7 mouse cellular contexts compared by ENCODE assay signal in genomic region chr17:6782033-6782526, GRCm38 (mm10). TPM values are rescaled to one million over a fixed set of nuclear protein-coding genes. Genes with fewer than 3 reads are reported as not detected.
A peak's percentile ranks its signal among the peaks of the same experiment; 100 is the strongest.
DNase-seq lines count a peak whose midpoint lies in the region; ATAC-seq and TF ChIP-seq lines count a peak whose summit lies in the region.

No protein-coding gene starts in this region.

- H3K4me1 ChIP-seq in MEL (ENCODE audit: control insufficient read depth in 1 of 2, insufficient read depth in 2 of 2, low read length in 2 of 2): peaks cover 7% of the 10 kb centered on the region in 2 experiments; a peak in 3 of 4 replicates
- peaks cover 2% of the 10 kb centered on the region; the same call in 1 of the 2 replicates for H3K4me1 ChIP-seq in brown adipose tissue, adult 24 weeks (ENCODE audit: control insufficient read depth, insufficient read depth, insufficient read length, low read length)
- peaks cover 14% of the 10 kb centered on the region for H3K4me1 ChIP-seq in heart, embryonic 11.5 days (ENCODE audit: control insufficient read depth, insufficient read depth, low read length)
- H3K4me1 ChIP-seq in kidney, embryonic 16.5 days (ENCODE audit: insufficient read depth, low read length): peaks cover 42% of the 10 kb centered on the region
- H3K4me1 ChIP-seq in spleen, adult 2 months (ENCODE audit: control insufficient read depth, insufficient read depth, insufficient read length): peaks cover 17% of the 10 kb centered on the region; the same call in 1 of the 2 replicates

- peak; percentile 11; the same call in 1 of the 2 replicates for ATAC-seq in heart, embryonic 11.5 days (replicated peaks; ENCODE audit: insufficient number of reproducible peaks, low FRiP score, low TSS enrichment)
- no peak for ATAC-seq in kidney, embryonic 16.5 days (ENCODE audit: low FRiP score, low TSS enrichment)

- peak overlapping the region; percentile 90 to 99 for H3K4me3 ChIP-seq in MEL (ENCODE audit: control insufficient read depth in 1 of 2, insufficient read depth in 1 of 2, low read depth in 2 of 2, low read length in 2 of 2)
- H3K4me3 ChIP-seq in brown adipose tissue, adult 24 weeks (ENCODE audit: insufficient read depth, low read depth, low read length): peak overlapping the region; percentile 98
- peak overlapping the region; percentile 91 for H3K4me3 ChIP-seq in heart, embryonic 11.5 days (ENCODE audit: low read depth, low read length)
- H3K4me3 ChIP-seq in kidney, embryonic 16.5 days (ENCODE audit: low read length): peak overlapping the region; percentile 93
- peak overlapping the region; percentile 95 for H3K4me3 ChIP-seq in spleen, adult 2 months (ENCODE audit: extremely low read depth, insufficient read depth, insufficient read length)

- peak overlapping the region; percentile 66 for H3K27ac ChIP-seq in MEL (ENCODE audit: control insufficient read depth, low read depth, low read length)
- H3K27ac ChIP-seq in brown adipose tissue, adult 24 weeks (replicated peaks; ENCODE audit: low read depth, low read length): no peak overlapping the region
- peak overlapping the region; percentile 82 for H3K27ac ChIP-seq in heart, embryonic 11.5 days (ENCODE audit: low read depth, low read length)
- peak overlapping the region; percentile 97 for H3K27ac ChIP-seq in kidney, embryonic 16.5 days (ENCODE audit: low read length)
- peak overlapping the region; percentile 98 for H3K27ac ChIP-seq in spleen, adult 2 months (ENCODE audit: insufficient read depth, low read length)

- TF ChIP-seq CTCF in MEL (IDR thresholded peaks at IDR 0.05 in 2 of 3, conservative IDR thresholded peaks at IDR 0.05 in 1 of 3; ENCODE audit: control insufficient read depth in 1 of 3, insufficient read depth in 1 of 3, low read depth in 2 of 3, low read length in 3 of 3, poor library complexity in 1 of 3, severe bottlenecking in 1 of 3): no peak
- no peak for TF ChIP-seq CTCF in spleen, adult 2 months (IDR thresholded peaks at IDR 0.05; ENCODE audit: extremely low read depth, insufficient read depth, insufficient read length, insufficient replicate concordance)

- peaks cover 40% of the 10 kb centered on the region for H3K79me2 ChIP-seq in MEL (ENCODE audit: control insufficient read depth, insufficient read depth, low read length, poor library complexity)

- WGBS in heart, embryonic 11.5 days (ENCODE audit: insufficient replicate concordance): under 1% methylated on average over 21 of the region's 21 CpGs
- under 1% methylated on average over 21 of the region's 21 CpGs for WGBS in kidney, embryonic 16.5 days
- WGBS in spleen, adult 2 months: under 1% methylated on average over 21 of the region's 21 CpGs

- no peaks in the 10 kb centered on the region for H3K27me3 ChIP-seq in MEL (ENCODE audit: control insufficient read depth in 1 of 2, insufficient read depth in 2 of 2, low read length in 2 of 2)
- no peaks in the 10 kb centered on the region for H3K27me3 ChIP-seq in heart, embryonic 11.5 days (ENCODE audit: control insufficient read depth, insufficient read depth, low read length)
- 0 out of 2 replicates have a peak, but pooled peaks cover 5% of the 10 kb centered on the region for H3K27me3 ChIP-seq in kidney, embryonic 16.5 days (ENCODE audit: insufficient read depth, low read length)
- H3K27me3 ChIP-seq in spleen, adult 2 months (ENCODE audit: control insufficient read depth, insufficient read depth, low read length): no peaks in the 10 kb centered on the region

- no peak for TF ChIP-seq POLR2A in MEL (IDR thresholded peaks at IDR 0.05; ENCODE audit: control insufficient read depth in 1 of 2, insufficient read depth in 1 of 2, low read depth in 1 of 2, low read length in 2 of 2, poor library complexity in 1 of 2)
- no peak for TF ChIP-seq POLR2A in spleen, adult 2 months (IDR thresholded peaks at IDR 0.05; ENCODE audit: low read depth, low read length)

- TF ChIP-seq RAD21 in MEL (IDR thresholded peaks at IDR 0.05; ENCODE audit: low read depth, low read length): no peak; the same call in 1 of the 2 replicates

- H3K36me3 ChIP-seq in MEL (ENCODE audit: control insufficient read depth in 1 of 2, insufficient read depth in 2 of 2, low read length in 2 of 2): peaks cover 0 to 16% of the 10 kb centered on the region in 2 experiments; a peak in 2 of 4 replicates
- H3K36me3 ChIP-seq in heart, embryonic 11.5 days (ENCODE audit: control insufficient read depth, insufficient read depth, low read length): no peaks in the 10 kb centered on the region
- no peaks in the 10 kb centered on the region for H3K36me3 ChIP-seq in kidney, embryonic 16.5 days (ENCODE audit: insufficient read depth, low read length)
- no peaks in the 10 kb centered on the region for H3K36me3 ChIP-seq in spleen, adult 2 months (ENCODE audit: control insufficient read depth, insufficient read depth, low read length)

- no peak for TF ChIP-seq EP300 in MEL (IDR thresholded peaks at IDR 0.05; ENCODE audit: low read depth in 1 of 2, low read length in 2 of 2)

- H3K9me3 ChIP-seq in MEL (replicated peaks; ENCODE audit: insufficient read depth, low read length): no peaks in the 10 kb centered on the region
- no peaks in the 10 kb centered on the region for H3K9me3 ChIP-seq in heart, embryonic 11.5 days (replicated peaks; ENCODE audit: control insufficient read depth, low read length)
- H3K9me3 ChIP-seq in kidney, embryonic 16.5 days (ENCODE audit: low read length): no peaks in the 10 kb centered on the region

- peak overlapping the region; percentile 76 for H3K9ac ChIP-seq in MEL (ENCODE audit: control insufficient read depth, low read depth, low read length, poor library complexity, severe bottlenecking)
- H3K9ac ChIP-seq in heart, embryonic 11.5 days (ENCODE audit: low read depth, low read length): peak overlapping the region; percentile 95
- H3K9ac ChIP-seq in kidney, embryonic 16.5 days (replicated peaks; ENCODE audit: low read length): peak overlapping the region; percentile 91

- H3K4me2 ChIP-seq in heart, embryonic 11.5 days: peak overlapping the region; percentile 81
- peak overlapping the region; percentile 82 for H3K4me2 ChIP-seq in kidney, embryonic 16.5 days (replicated peaks; ENCODE audit: low read depth, low read length)

- DNase-seq in MEL (ENCODE audit: low read depth, low spot score): peak; percentile 80
- peak; percentile 55 for DNase-seq in lung, postnatal 36 days
- peak in 1 of 2 experiments; percentile 51 for DNase-seq in spleen, adult 2 months (ENCODE audit: low read depth in 1 of 2, low spot score in 2 of 2)
- DNase-seq in right cerebral cortex, postnatal 36 days (ENCODE audit: low spot score in 2 of 2): no peak

TF ChIP-seq in MEL, 35 proteins besides CTCF, POLR2A, EP300 and RAD21 (continues in another document):
- TF ChIP-seq BHLHE40 (IDR thresholded peaks at IDR 0.05; ENCODE audit: borderline replicate concordance, low read depth, low read length): no peak
- TF ChIP-seq MYC (IDR thresholded peaks at IDR 0.05; ENCODE audit: low read depth, low read length): 0 out of 2 replicates have a peak, but pooled peaks have one; percentile 34
- no peak for TF ChIP-seq MAFK (IDR thresholded peaks at IDR 0.05; ENCODE audit: borderline replicate concordance, low read depth, low read length)
- no peak for TF ChIP-seq SIN3A (IDR thresholded peaks at IDR 0.05; ENCODE audit: low read length)
- peak; percentile 53; the same call in 1 of the 2 replicates for TF ChIP-seq GATA1 (IDR thresholded peaks at IDR 0.05; ENCODE audit: low read depth, low read length)
- no peak for TF ChIP-seq JUND (IDR thresholded peaks at IDR 0.05; ENCODE audit: low read depth, low read length)
- TF ChIP-seq MAX (IDR thresholded peaks at IDR 0.05; ENCODE audit: low read length): no peak
- no peak for TF ChIP-seq USF1 (IDR thresholded peaks at IDR 0.05; ENCODE audit: low read depth, low read length)
- TF ChIP-seq TBP (IDR thresholded peaks at IDR 0.05; ENCODE audit: low read depth, low read length): 0 out of 2 replicates have a peak, but pooled peaks have one; percentile 34
- no peak for TF ChIP-seq NRF1 (IDR thresholded peaks at IDR 0.05; ENCODE audit: insufficient read depth, low read depth, low read length, poor library complexity, severe bottlenecking)
- no peak for TF ChIP-seq ZMIZ1 (IDR thresholded peaks at IDR 0.05; ENCODE audit: low read depth, low read length)
- peak; percentile 6; the same call in 1 of the 2 replicates for TF ChIP-seq SMC3 (IDR thresholded peaks at IDR 0.05; ENCODE audit: low read depth, low read length)
- no peak for TF ChIP-seq CHD1 (IDR thresholded peaks at IDR 0.05; ENCODE audit: low read depth, low read length)
- no peak for TF ChIP-seq MAZ (IDR thresholded peaks at IDR 0.05; ENCODE audit: low read depth, low read length)
- peak; percentile 45; the same call in 1 of the 2 replicates for TF ChIP-seq ETS1 (IDR thresholded peaks at IDR 0.05; ENCODE audit: low read depth, low read length)
- TF ChIP-seq POLR2AphosphoS5 (IDR thresholded peaks at IDR 0.05; ENCODE audit: borderline replicate concordance, low read depth, low read length): no peak
- TF ChIP-seq ZC3H11A (IDR thresholded peaks at IDR 0.05; ENCODE audit: low read depth, low read length): no peak
- no peak for TF ChIP-seq CHD2 (IDR thresholded peaks at IDR 0.05; ENCODE audit: low read length)
- TF ChIP-seq ZKSCAN1 (IDR thresholded peaks at IDR 0.05; ENCODE audit: low read depth, low read length): no peak
- 0 out of 2 replicates have a peak, but pooled peaks have one; percentile 10 for TF ChIP-seq ZNF384 (IDR thresholded peaks at IDR 0.05; ENCODE audit: low read depth, low read length)
- no peak for TF ChIP-seq NELFE (IDR thresholded peaks at IDR 0.05; ENCODE audit: low read depth, low read length)
- TF ChIP-seq POLR2AphosphoS2 (IDR thresholded peaks at IDR 0.05; ENCODE audit: low read length): no peak
- TF ChIP-seq MYB (IDR thresholded peaks at IDR 0.05; ENCODE audit: low read depth, low read length): no peak
- TF ChIP-seq TCF12 (IDR thresholded peaks at IDR 0.05; ENCODE audit: low read depth, low read length): no peak
- no peak for TF ChIP-seq MEF2A (IDR thresholded peaks at IDR 0.05; ENCODE audit: extremely low read depth, insufficient replicate concordance, low read depth, low read length, poor library complexity, severe bottlenecking)
- TF ChIP-seq KAT2A (conservative IDR thresholded peaks at IDR 0.05; ENCODE audit: low read depth, low read length): no peak

RNA-seq across cellular contexts. Expression of gene Ezr, which starts 0.5 kb away (rescaled TPM):
- 43.0 and 48.7 TPM in 2 replicates for total RNA-seq in MEL (2012; rRNA removed)
- polyA plus RNA-seq in MEL (2012; ENCODE audit: insufficient read depth in 1 of 2, insufficient read length in 2 of 2, low read depth in 1 of 2, low replicate concordance in 2 of 2, missing spikeins in 1 of 2): 10 to 100 TPM in 1 of 2 experiments, not detected in 1; 88.7 TPM
- polyA plus RNA-seq in brown adipose tissue, adult 24 weeks (2012; ENCODE audit: insufficient read depth, insufficient read length, missing spikeins): 3.0 and 3.6 TPM in 2 replicates
- 89.2 and 109 TPM in 2 replicates for polyA plus RNA-seq in heart, embryonic 11.5 days (2014; fragmentation: Nextera tagmentation; extraction: Ambion mirVana)
- polyA plus RNA-seq in kidney, embryonic 16.5 days (2015; fragmentation: Nextera tagmentation; extraction: Ambion mirVana): 240 and 248 TPM in 2 replicates
- 63.0 and 73.5 TPM in 2 replicates for polyA plus RNA-seq in spleen, adult 2 months (2012; rRNA removed)

Comparison
In these comparisons a context has a peak if more than half of its experiments do, and no peak if none do; other contexts are left out.
1. DNase-seq: peak in MEL (single experiment) and lung, postnatal 36 days (single experiment); none in right cerebral cortex, postnatal 36 days (0 of 2).
2. Peak in every context shown above with its lines, with median percentiles within 50 percentile points of each other: H3K4me3 ChIP-seq and H3K9ac ChIP-seq.